Comparison of ENCODE assay signal across 21 mouse cellular contexts in the genomic region with DNA sequence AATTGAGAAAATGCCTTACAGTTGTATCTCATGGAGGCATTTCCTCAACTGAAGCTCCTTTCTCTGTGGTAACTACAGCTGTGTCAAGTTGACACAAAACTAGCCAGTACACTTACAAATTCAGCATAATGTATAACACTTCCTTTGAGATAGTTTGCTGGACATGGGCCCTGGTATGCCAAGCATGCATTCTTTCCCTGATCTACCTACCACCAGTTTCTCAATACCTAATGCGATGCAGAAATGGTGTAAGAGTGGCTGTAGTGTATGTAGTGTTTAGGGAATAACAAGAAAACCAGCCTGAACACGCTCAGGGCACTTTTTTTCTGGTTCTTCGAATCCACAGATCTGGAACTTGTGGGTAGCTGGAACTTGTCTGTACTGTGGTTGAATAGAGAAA. TPM values are rescaled to one million over a fixed set of nuclear protein-coding genes. Genes with fewer than 3 reads are reported as not detected.
DNase-seq lines count a peak whose midpoint lies in the region; ATAC-seq and TF ChIP-seq lines count a peak whose summit lies in the region.
"Had no signal": no experiment of that assay in that cellular context is flagged by ENCODE, and none has a peak within 500 bp of the region (broad histone marks: within the 10 kb centered on the region; RNA-seq: fewer than 3 reads in every experiment).

No protein-coding gene starts in this region.

- H3K4me1 ChIP-seq in kidney, adult 2 months (ENCODE audit: control insufficient read depth, insufficient read depth, low read length) = peaks cover 4% of the 10 kb centered on the region; the same call in 1 of the 2 replicates
- no peaks in the 10 kb centered on the region for H3K4me1 ChIP-seq in embryonic facial prominence, embryonic 14.5 days (ENCODE audit: control insufficient read depth, insufficient read depth, low read length)
- no peaks in the 10 kb centered on the region for H3K4me1 ChIP-seq in hindbrain, embryonic 14.5 days (replicated peaks; ENCODE audit: control insufficient read depth, insufficient read depth, low read length)
- H3K4me1 ChIP-seq in hindbrain, embryonic 16.5 days (ENCODE audit: control insufficient read depth, insufficient read depth, low read depth, low read length) = no peaks in the 10 kb centered on the region
- H3K4me1 ChIP-seq: forebrain, embryonic 15.5 days; hindbrain, embryonic 15.5 days had no signal

- H3K36me3 ChIP-seq in kidney, adult 2 months (ENCODE audit: control insufficient read depth, insufficient read depth, low read length) = no peaks in the 10 kb centered on the region
- H3K36me3 ChIP-seq in embryonic facial prominence, embryonic 14.5 days (ENCODE audit: control insufficient read depth, insufficient read depth, low read length) = no peaks in the 10 kb centered on the region
- H3K36me3 ChIP-seq in hindbrain, embryonic 14.5 days (replicated peaks; ENCODE audit: control insufficient read depth, insufficient read depth) = no peaks in the 10 kb centered on the region
- H3K36me3 ChIP-seq in hindbrain, embryonic 16.5 days (ENCODE audit: control insufficient read depth, insufficient read depth, low read length) = no peaks in the 10 kb centered on the region
- H3K36me3 ChIP-seq: embryonic facial prominence, embryonic 15.5 days; forebrain, embryonic 15.5 days; heart, embryonic 12.5 days; hindbrain, embryonic 10.5 days; hindbrain, embryonic 15.5 days had no signal

- H3K9ac ChIP-seq in embryonic facial prominence, embryonic 14.5 days (ENCODE audit: low read depth, low read length) = no peak overlapping the region
- no peak overlapping the region for H3K9ac ChIP-seq in hindbrain, embryonic 14.5 days
- H3K9ac ChIP-seq in hindbrain, embryonic 16.5 days (ENCODE audit: low read depth, low read length) = no peak overlapping the region
- H3K9ac ChIP-seq: embryonic facial prominence, embryonic 15.5 days; forebrain, embryonic 15.5 days; heart, embryonic 12.5 days; hindbrain, embryonic 15.5 days had no signal

- TF ChIP-seq POLR2A in kidney, adult 2 months (IDR thresholded peaks at IDR 0.05; ENCODE audit: low read depth, low read length) = no peak

- H3K27ac ChIP-seq in kidney, adult 2 months (ENCODE audit: insufficient read depth, low read depth, low read length) = no peak overlapping the region
- no peak overlapping the region for H3K27ac ChIP-seq in embryonic facial prominence, embryonic 14.5 days (replicated peaks; ENCODE audit: low read depth, low read length)
- H3K27ac ChIP-seq in hindbrain, embryonic 14.5 days = no peak overlapping the region
- no peak overlapping the region for H3K27ac ChIP-seq in hindbrain, embryonic 16.5 days (ENCODE audit: low read depth, low read length)
- H3K27ac ChIP-seq: embryonic facial prominence, embryonic 15.5 days; forebrain, embryonic 15.5 days; heart, adult 2 months; hindbrain, embryonic 10.5 days; hindbrain, embryonic 15.5 days had no signal

- peak; percentile 29 for DNase-seq in kidney, adult 2 months
- no peak for DNase-seq in kidney, adult 18-20 months
- DNase-seq in lung, postnatal 36 days = peak; percentile 18
- no peak for DNase-seq in lung, postnatal 25 days (ENCODE audit: low spot score)
- peak; percentile 16 for DNase-seq in embryonic facial prominence, embryonic 14.5 days (ENCODE audit: low spot score)
- DNase-seq in hindbrain, embryonic 14.5 days (ENCODE audit: low spot score) = no peak
- DNase-seq: adrenal gland, postnatal 14 days; cerebellum, adult 11-12 months; cerebellum, adult 9-10 months; cerebellum, postnatal 25 days; gastrocnemius, postnatal 36 days; heart, adult 2 months had no signal

- no peak for ATAC-seq in embryonic facial prominence, embryonic 14.5 days (ENCODE audit: low read depth)
- ATAC-seq in hindbrain, embryonic 14.5 days (ENCODE audit: low FRiP score) = no peak
- ATAC-seq in hindbrain, embryonic 16.5 days = no peak
- ATAC-seq: activated CD4-positive, CD25-positive, alpha-beta regulatory T cell, adult 4 months; forebrain, embryonic 15.5 days; inflammation-experienced regulatory T-cells, adult 6 months had no signal

- no peak overlapping the region for H3K4me2 ChIP-seq in embryonic facial prominence, embryonic 14.5 days (ENCODE audit: low read depth, low read length)
- H3K4me2 ChIP-seq in hindbrain, embryonic 14.5 days (replicated peaks) = no peak overlapping the region
- H3K4me2 ChIP-seq in hindbrain, embryonic 16.5 days (ENCODE audit: low read length) = no peak overlapping the region
- H3K4me2 ChIP-seq: embryonic facial prominence, embryonic 15.5 days; forebrain, embryonic 15.5 days; heart, embryonic 12.5 days; hindbrain, embryonic 15.5 days had no signal

- WGBS in kidney, adult 2 months = 63% methylated on average over 3 of the region's 3 CpGs
- 59% methylated on average over 3 of the region's 3 CpGs for WGBS in embryonic facial prominence, embryonic 14.5 days
- WGBS in hindbrain, embryonic 14.5 days = 79% methylated on average over 3 of the region's 3 CpGs
- 82% methylated on average over 3 of the region's 3 CpGs for WGBS in hindbrain, embryonic 16.5 days

- no peak for TF ChIP-seq CTCF in kidney, adult 2 months (conservative IDR thresholded peaks at IDR 0.05; ENCODE audit: insufficient read depth, insufficient read length, low read depth, low read length)

- no peak overlapping the region for H3K4me3 ChIP-seq in kidney, adult 2 months (ENCODE audit: insufficient read depth, low read depth, low read length)
- H3K4me3 ChIP-seq in embryonic facial prominence, embryonic 14.5 days (ENCODE audit: low read depth, low read length) = no peak overlapping the region
- no peak overlapping the region for H3K4me3 ChIP-seq in hindbrain, embryonic 14.5 days (replicated peaks; ENCODE audit: low read length)
- H3K4me3 ChIP-seq in hindbrain, embryonic 16.5 days (ENCODE audit: low read length) = no peak overlapping the region
- H3K4me3 ChIP-seq: embryonic facial prominence, embryonic 15.5 days; erythroblast, embryonic 14.5 days; forebrain, embryonic 15.5 days; heart, adult 2 months; heart, embryonic 12.5 days; hindbrain, embryonic 10.5 days; hindbrain, embryonic 15.5 days had no signal

- no peaks in the 10 kb centered on the region for H3K9me3 ChIP-seq in embryonic facial prominence, embryonic 14.5 days (ENCODE audit: control insufficient read depth, low read length)
- no peaks in the 10 kb centered on the region for H3K9me3 ChIP-seq in hindbrain, embryonic 14.5 days (ENCODE audit: control insufficient read depth, low read length)
- no peaks in the 10 kb centered on the region for H3K9me3 ChIP-seq in hindbrain, embryonic 16.5 days (ENCODE audit: control insufficient read depth, low read length)
- H3K9me3 ChIP-seq: embryonic facial prominence, embryonic 15.5 days; forebrain, embryonic 15.5 days; hindbrain, embryonic 15.5 days had no signal

- no peaks in the 10 kb centered on the region for H3K27me3 ChIP-seq in kidney, adult 2 months (replicated peaks; ENCODE audit: control insufficient read depth, insufficient read depth, low read length)
- no peaks in the 10 kb centered on the region for H3K27me3 ChIP-seq in embryonic facial prominence, embryonic 14.5 days (replicated peaks; ENCODE audit: control insufficient read depth, insufficient read depth, low read length)
- H3K27me3 ChIP-seq in hindbrain, embryonic 14.5 days (ENCODE audit: control insufficient read depth, insufficient read depth, low read length) = no peaks in the 10 kb centered on the region
- H3K27me3 ChIP-seq in hindbrain, embryonic 16.5 days (replicated peaks; ENCODE audit: control insufficient read depth, insufficient read depth, low read length) = no peaks in the 10 kb centered on the region
- H3K27me3 ChIP-seq: embryonic facial prominence, embryonic 15.5 days; forebrain, embryonic 15.5 days; heart, embryonic 12.5 days; hindbrain, embryonic 15.5 days had no signal

RNA-seq across cellular contexts. Expression of a gene that starts 37.1 kb away (rescaled TPM):
- polyA plus RNA-seq in kidney, adult 2 months (2012; rRNA removed) = 188 and 195 TPM in 2 replicates
- polyA plus RNA-seq in embryonic facial prominence, embryonic 14.5 days (2014; fragmentation: Nextera tagmentation; extraction: Ambion mirVana) = 9.0 and 10.2 TPM in 2 replicates
- 11.9 and 12.9 TPM in 2 replicates for polyA plus RNA-seq in hindbrain, embryonic 14.5 days (2014; fragmentation: Nextera tagmentation; extraction: Ambion mirVana)
- polyA plus RNA-seq in hindbrain, embryonic 16.5 days (2015; fragmentation: Nextera tagmentation; extraction: Ambion mirVana) = 11.1 and 12.4 TPM in 2 replicates
- polyA plus RNA-seq: erythroblast, embryonic 14.5 days had no signal

RNA-seq across cellular contexts. Expression of a gene that starts 51.5 kb away (rescaled TPM):
- 2.4 and 3.7 TPM in 2 replicates for polyA plus RNA-seq in kidney, adult 2 months (2012; rRNA removed)
- polyA plus RNA-seq in embryonic facial prominence, embryonic 14.5 days (2014; fragmentation: Nextera tagmentation; extraction: Ambion mirVana) = 4.0 and 4.9 TPM in 2 replicates
- polyA plus RNA-seq in hindbrain, embryonic 14.5 days (2014; fragmentation: Nextera tagmentation; extraction: Ambion mirVana) = 3.1 and 4.6 TPM in 2 replicates
- 4.0 and 5.1 TPM in 2 replicates for polyA plus RNA-seq in hindbrain, embryonic 16.5 days (2015; fragmentation: Nextera tagmentation; extraction: Ambion mirVana)

Comparison
In these comparisons a context has a peak if more than half of its experiments do, and no peak if none do; other contexts are left out.
1. DNase-seq: peak in kidney, adult 2 months (single experiment), lung, postnatal 36 days (single experiment) and embryonic facial prominence, embryonic 14.5 days (single experiment); none in kidney, adult 18-20 months (single experiment), lung, postnatal 25 days (single experiment) and hindbrain, embryonic 14.5 days (single experiment).
2. RNA of a gene that starts 37.1 kb away (polyA plus RNA-seq): 188 to 195 TPM in kidney, adult 2 months; 11.9 to 12.9 TPM in hindbrain, embryonic 14.5 days, 11.1 to 12.4 TPM in hindbrain, embryonic 16.5 days and 9.0 to 10.2 TPM in embryonic facial prominence, embryonic 14.5 days; every median in the first group is over 10 times any median in the second.